Mouse (Mus musculus): Measurements from ENCODE around the gene Clip2. TPM values are rescaled to one million over a fixed set of nuclear protein-coding genes. Genes with fewer than 3 reads are reported as not detected.

The Clip2 gene
- total and polyA plus RNA-seq, 3 experiments = 3.5 to 7.4 TPM; not detected in 1

DNA sequence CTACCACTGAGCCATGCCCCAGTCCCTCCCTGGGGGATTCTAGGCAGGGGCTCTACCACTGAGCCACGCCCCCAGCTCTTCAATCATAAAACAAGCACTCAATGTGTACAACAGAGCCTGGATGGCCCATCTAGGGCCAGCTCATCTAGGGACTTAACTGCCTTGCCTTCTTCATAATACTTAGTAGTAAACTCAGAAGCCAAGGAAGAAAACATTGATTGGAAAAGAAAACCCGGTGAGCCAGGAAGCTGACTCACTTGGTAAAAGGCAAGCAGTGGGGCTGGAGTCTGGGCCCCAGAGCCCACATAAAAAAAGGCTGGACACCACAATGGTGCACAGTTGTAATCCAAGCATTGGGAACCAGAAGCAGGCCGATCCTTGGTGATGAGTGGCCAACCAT lies 51.6 kb downstream of the Clip2 start:
- no peaks in the 10 kb centered on the region for H3K4me1 ChIP-seq (ENCODE audit: control insufficient read depth in 1 of 2, insufficient read depth in 2 of 2, low read length in 2 of 2)
- H3K9me3 ChIP-seq (replicated peaks; ENCODE audit: insufficient read depth, low read length) = no peaks in the 10 kb centered on the region
- H3K9ac ChIP-seq (ENCODE audit: control insufficient read depth, low read depth, low read length, poor library complexity, severe bottlenecking) = no peak overlapping the region
- no peaks in the 10 kb centered on the region for H3K79me2 ChIP-seq (ENCODE audit: control insufficient read depth, insufficient read depth, low read length, poor library complexity)
- no peak overlapping the region for H3K4me3 ChIP-seq (ENCODE audit: control insufficient read depth in 1 of 2, insufficient read depth in 1 of 2, low read depth in 2 of 2, low read length in 2 of 2)
- H3K27ac ChIP-seq (ENCODE audit: control insufficient read depth, low read depth, low read length) = no peak overlapping the region
- H3K36me3 ChIP-seq (ENCODE audit: control insufficient read depth in 1 of 2, insufficient read depth in 2 of 2, low read length in 2 of 2) = no peaks in the 10 kb centered on the region
- TF ChIP-seq MAFK (IDR thresholded peaks at IDR 0.05; ENCODE audit: borderline replicate concordance, low read depth, low read length) = no peak
- TF ChIP-seq CHD1 (IDR thresholded peaks at IDR 0.05; ENCODE audit: low read depth, low read length) = no peak
- no peak for TF ChIP-seq POLR2AphosphoS5 (IDR thresholded peaks at IDR 0.05; ENCODE audit: borderline replicate concordance, low read depth, low read length)
- no peak for TF ChIP-seq USF1 (IDR thresholded peaks at IDR 0.05; ENCODE audit: low read depth, low read length)
- TF ChIP-seq GATA1 (IDR thresholded peaks at IDR 0.05; ENCODE audit: low read depth, low read length) = no peak
- TF ChIP-seq RAD21 (IDR thresholded peaks at IDR 0.05; ENCODE audit: low read depth, low read length) = no peak
- TF ChIP-seq NRF1 (IDR thresholded peaks at IDR 0.05; ENCODE audit: insufficient read depth, low read depth, low read length, poor library complexity, severe bottlenecking) = no peak
- no peak for TF ChIP-seq ZNF384 (IDR thresholded peaks at IDR 0.05; ENCODE audit: low read depth, low read length)
- no peak for TF ChIP-seq ZC3H11A (IDR thresholded peaks at IDR 0.05; ENCODE audit: low read depth, low read length)
- TF ChIP-seq KAT2A (conservative IDR thresholded peaks at IDR 0.05; ENCODE audit: low read depth, low read length) = no peak
- no peak for TF ChIP-seq CTCF (IDR thresholded peaks at IDR 0.05 in 2 of 3, conservative IDR thresholded peaks at IDR 0.05 in 1 of 3; ENCODE audit: control insufficient read depth in 1 of 3, insufficient read depth in 1 of 3, low read depth in 2 of 3, low read length in 3 of 3, poor library complexity in 1 of 3, severe bottlenecking in 1 of 3)
- no peak for TF ChIP-seq CHD2 (IDR thresholded peaks at IDR 0.05; ENCODE audit: low read length)
- TF ChIP-seq TAL1 (IDR thresholded peaks at IDR 0.05; ENCODE audit: low read length) = no peak
- no peak for TF ChIP-seq MEF2A (IDR thresholded peaks at IDR 0.05; ENCODE audit: extremely low read depth, insufficient replicate concordance, low read depth, low read length, poor library complexity, severe bottlenecking)
- no peak for TF ChIP-seq SIN3A (IDR thresholded peaks at IDR 0.05; ENCODE audit: low read length)
- no peak for TF ChIP-seq MAZ (IDR thresholded peaks at IDR 0.05; ENCODE audit: low read depth, low read length)
- TF ChIP-seq POLR2AphosphoS2 (IDR thresholded peaks at IDR 0.05; ENCODE audit: low read length) = no peak
- no peak for TF ChIP-seq E2F4 (IDR thresholded peaks at IDR 0.05; ENCODE audit: borderline replicate concordance, low read depth, low read length)
- TF ChIP-seq HCFC1 (IDR thresholded peaks at IDR 0.05; ENCODE audit: low read depth, low read length) = no peak
- TF ChIP-seq BHLHE40 (IDR thresholded peaks at IDR 0.05; ENCODE audit: borderline replicate concordance, low read depth, low read length) = no peak
- no peak for DNase-seq (ENCODE audit: low read depth, low spot score)
- H3K27me3 ChIP-seq (ENCODE audit: control insufficient read depth in 1 of 2, insufficient read depth in 2 of 2, low read length in 2 of 2) = no peaks in the 10 kb centered on the region

DNA sequence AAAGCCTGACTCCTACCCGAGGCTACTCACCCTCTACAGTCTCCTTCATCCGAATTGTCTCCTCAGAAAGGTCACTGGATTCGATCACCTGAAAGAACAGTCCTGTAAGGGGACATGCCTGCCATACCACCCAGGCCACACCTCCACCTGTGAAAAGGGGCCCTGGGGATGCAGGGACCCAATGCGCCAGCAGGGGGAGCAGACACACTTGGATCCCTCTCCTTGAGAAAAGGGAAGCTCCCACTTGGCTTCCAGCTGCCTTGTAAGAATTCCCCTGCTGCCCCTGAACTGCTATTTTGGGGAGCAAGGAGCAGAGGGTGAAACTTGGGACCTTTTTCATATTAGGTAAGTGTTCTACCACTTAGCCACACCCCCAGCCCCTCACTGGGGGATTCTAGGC lies 52.2 kb downstream of the Clip2 start:
- H3K27ac ChIP-seq (ENCODE audit: control insufficient read depth, low read depth, low read length) = no peak overlapping the region
- TF ChIP-seq EP300 (IDR thresholded peaks at IDR 0.05; ENCODE audit: low read depth in 1 of 2, low read length in 2 of 2) (no peak), SMC3 (IDR thresholded peaks at IDR 0.05; ENCODE audit: low read depth, low read length) (peak; percentile 94), RAD21 (IDR thresholded peaks at IDR 0.05; ENCODE audit: low read depth, low read length) (peak; percentile 67), CTCF (IDR thresholded peaks at IDR 0.05 in 2 of 3, conservative IDR thresholded peaks at IDR 0.05 in 1 of 3; ENCODE audit: control insufficient read depth in 1 of 3, insufficient read depth in 1 of 3, low read depth in 2 of 3, low read length in 3 of 3, poor library complexity in 1 of 3, severe bottlenecking in 1 of 3) (peak; percentile 84 to 90 (median 89)), ZC3H11A (IDR thresholded peaks at IDR 0.05; ENCODE audit: low read depth, low read length) (peak; percentile 62)

More for the DNA sequence above, 52.2 kb downstream of the Clip2 start:
- Histone ChIP-seq H3K9me3 (replicated peaks; ENCODE audit: insufficient read depth, low read length) (no peaks in the 10 kb centered on the region), H3K27me3 (ENCODE audit: control insufficient read depth in 1 of 2, insufficient read depth in 2 of 2, low read length in 2 of 2) (no peaks in the 10 kb centered on the region), H3K36me3 (ENCODE audit: control insufficient read depth in 1 of 2, insufficient read depth in 2 of 2, low read length in 2 of 2) (no peaks in the 10 kb centered on the region), H3K79me2 (ENCODE audit: control insufficient read depth, insufficient read depth, low read length, poor library complexity) (no peaks in the 10 kb centered on the region), H3K4me3 (ENCODE audit: control insufficient read depth in 1 of 2, insufficient read depth in 1 of 2, low read depth in 2 of 2, low read length in 2 of 2) (no peak overlapping the region), H3K9ac (ENCODE audit: control insufficient read depth, low read depth, low read length, poor library complexity, severe bottlenecking) (no peak overlapping the region), H3K4me1 (ENCODE audit: control insufficient read depth in 1 of 2, insufficient read depth in 2 of 2, low read length in 2 of 2) (no peaks in the 10 kb centered on the region)
- DNase-seq (ENCODE audit: low read depth, low spot score) = peak; percentile 77

All from MEL (cell line).